Mouse (Mus musculus) adrenal gland, postnatal 14 days (tissue): ENCODE results near the gene Stub1. TPM values are rescaled to one million over a fixed set of nuclear protein-coding genes. Genes with fewer than 3 reads are reported as not detected.

ENCODE experiments used
- DNase-seq: peaks from one replicate; pipeline ENCODE4 v3.0.0; 2021; ENCODE audit warnings: mixed read lengths
- total RNA-seq: library from RNA; stranded (reverse); gene quantifications from 2 replicates; pipeline ENCODE4 v1.2.3, GENCODE M21; 2021

Gene Stub1
- total RNA-seq, 1 experiment from 2014 or later: 149 TPM

DNA sequence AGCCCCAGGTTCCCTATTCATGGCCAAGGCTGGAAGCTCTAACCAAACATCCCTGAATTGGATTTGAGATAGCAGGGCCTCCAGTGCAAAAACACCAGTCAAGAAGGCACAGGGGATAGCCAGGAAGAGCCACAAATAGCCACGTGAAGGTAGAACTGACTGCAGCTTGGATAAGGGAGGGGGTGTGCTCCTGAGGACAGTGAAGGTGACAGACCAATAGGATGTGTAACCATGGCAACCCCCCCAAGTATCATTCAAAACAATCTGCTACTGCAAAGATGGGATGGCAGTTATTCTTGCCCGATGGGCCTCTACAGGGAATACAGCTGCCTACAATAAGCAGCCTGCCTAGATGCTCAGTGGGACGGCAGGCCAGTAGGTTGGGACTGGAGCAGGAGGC is 4.3 kb upstream of the Stub1 start:
- no peak for DNase-seq

DNA sequence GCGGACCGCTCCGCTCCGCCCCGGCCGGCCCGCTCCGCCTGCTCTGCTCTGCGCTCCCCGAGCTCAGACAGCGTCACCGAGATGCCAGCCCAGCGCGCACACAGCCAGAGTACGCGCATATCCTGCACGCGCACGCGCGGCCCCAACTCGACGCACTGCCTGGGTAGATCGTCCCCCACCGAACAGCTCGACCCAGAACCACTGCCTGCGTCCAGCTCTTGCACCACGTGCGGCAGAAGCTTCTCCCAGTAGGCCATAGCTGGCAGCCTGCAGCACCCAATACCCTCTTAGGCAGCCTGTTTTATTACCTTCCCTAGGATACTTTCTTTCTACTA is 3.8 kb upstream of the Stub1 start, which contains the start of gene Rhbdl1:
TSS of gene Rhbdl1 (minus strand) at position 220 of the 335 bp plus-strand sequence.
- peak; percentile 92 for DNase-seq

DNA sequence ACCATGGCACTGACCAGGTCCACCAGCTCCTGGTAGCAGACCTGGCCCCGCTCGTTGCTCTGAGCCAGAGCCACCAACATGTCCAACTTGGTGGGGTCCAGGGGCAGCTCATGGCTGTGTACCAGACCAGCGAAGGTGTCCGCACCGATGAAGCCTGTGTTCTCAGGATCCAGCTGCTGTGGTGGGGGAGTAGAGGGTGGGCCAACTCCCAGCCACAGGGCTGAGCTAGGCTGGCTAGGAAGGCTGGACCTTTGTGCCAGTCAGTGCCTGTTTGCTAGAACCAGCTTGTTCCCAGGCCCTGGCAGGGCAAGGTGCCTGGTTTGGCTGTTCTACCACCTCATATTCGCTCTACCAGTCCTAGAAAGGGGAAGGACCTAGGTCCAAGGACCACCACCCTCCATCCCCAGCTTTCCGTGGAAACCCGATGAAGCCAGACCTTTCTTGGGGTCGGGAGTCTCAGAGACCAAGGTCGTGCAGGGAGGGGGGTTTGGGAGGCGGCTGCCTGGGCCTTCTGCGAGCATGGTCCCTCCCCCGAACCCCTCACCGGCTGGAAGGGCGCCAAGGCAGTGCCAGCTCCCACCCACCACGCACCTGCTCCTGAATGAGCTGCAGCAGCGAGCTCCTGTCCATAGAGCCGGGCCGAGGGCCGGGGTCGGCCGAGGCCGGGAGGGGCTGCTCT is 3.3 kb upstream of the Stub1 start:
- peak; percentile 63 for DNase-seq

DNA sequence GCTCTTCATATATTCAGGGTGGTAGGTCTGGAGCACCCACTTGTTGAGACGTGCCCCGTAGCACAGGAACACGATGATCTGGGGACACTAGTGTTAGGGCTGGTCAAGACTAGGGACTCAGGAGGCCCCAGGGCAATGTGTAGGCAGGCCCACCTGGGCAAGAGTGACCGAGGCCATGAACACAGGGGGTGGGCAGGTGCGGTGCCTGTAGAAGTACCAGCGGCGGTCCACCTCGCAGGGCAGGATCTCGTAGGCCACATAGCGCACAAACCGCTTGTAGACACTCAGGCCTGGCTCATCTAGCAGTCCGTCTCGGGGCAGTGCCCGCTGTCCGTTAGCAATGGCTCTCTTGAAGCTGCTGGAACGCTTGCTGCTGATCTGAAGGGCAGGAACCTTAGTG is 2.6 kb upstream of the Stub1 start:
- DNase-seq: peak; percentile 27

DNA sequence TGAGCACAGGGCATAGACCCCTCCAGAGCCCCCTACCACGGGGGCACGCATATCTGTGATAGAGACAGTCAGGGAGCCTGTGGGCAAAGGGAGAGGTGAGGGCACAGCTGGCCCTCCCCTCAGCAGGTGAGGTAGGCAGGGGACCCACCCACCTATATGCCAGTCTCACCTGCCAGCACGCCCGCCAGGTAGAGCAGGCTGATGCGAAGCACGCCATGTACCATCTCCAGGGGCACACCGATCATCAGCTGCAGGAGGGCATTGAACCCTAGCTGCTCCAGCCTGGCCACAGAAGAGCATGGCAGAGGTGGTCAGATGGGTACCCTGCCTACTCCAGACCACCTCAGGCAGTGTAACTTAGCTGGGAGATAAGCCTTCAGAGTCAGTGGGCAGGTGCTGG is 2.1 kb upstream of the Stub1 start:
- no peak for DNase-seq

DNA sequence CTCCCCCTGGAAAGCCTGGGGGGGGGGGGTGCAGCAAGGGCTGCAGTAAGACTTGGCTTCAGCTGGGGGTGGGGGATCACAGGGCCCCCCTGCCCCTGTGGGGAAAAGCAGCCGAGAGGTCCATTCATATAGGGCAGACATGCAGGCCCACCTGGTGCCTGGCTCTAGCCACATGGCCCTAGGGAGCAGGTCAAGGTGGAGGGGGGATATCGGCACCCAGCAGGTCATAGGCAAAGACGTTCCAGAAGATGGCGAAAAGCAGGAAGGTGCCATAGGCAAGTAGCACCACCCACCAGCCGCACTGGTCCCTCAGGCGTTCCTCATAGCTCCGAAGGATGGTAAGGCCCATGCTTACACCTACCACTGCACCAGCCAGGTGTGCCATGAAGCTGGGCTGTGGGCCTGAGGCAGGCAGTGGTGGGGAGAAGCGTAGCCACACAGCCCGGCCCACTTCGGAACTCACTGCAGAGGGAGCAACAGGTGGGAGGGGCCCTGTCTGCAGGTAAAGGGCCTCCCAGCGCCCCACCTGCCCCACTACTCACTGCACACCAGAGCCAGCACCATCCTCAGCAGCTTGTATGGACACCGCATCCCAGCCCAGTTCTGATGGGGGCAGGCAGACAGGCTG is 1.5 kb upstream of the Stub1 start:
- DNase-seq: no peak

DNA sequence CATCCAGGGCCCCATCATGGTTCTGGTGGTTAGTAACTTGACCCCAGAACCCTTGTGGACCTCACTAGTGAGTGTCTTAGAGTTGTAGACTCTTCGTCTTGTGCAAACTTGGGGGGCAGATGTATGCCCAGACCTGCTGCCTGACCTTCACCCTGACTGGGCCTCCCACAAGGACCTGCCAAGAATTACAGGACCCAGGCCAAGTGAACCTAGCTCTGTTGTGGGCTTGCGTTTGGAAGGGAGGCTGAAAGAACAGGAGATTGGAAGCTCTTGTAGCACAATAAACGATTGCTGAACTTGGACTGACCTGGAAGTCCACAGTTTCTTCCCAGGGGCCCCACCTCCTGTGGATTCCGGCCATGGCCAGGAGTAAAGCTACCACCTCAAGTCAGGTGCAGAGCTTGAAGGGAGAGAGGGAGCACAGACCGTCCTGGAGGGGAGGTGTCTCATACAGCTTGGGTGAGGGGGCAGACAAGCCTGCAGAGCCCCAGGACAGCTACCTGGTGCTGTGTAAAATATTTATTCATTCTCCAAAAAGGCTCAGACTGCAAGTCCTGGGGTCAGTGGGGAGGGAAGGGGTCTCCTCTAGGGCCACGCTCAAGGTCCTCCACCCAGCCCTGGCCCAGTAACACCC is 874 bp upstream of the Stub1 start:
- peak; percentile 58 for DNase-seq

DNA sequence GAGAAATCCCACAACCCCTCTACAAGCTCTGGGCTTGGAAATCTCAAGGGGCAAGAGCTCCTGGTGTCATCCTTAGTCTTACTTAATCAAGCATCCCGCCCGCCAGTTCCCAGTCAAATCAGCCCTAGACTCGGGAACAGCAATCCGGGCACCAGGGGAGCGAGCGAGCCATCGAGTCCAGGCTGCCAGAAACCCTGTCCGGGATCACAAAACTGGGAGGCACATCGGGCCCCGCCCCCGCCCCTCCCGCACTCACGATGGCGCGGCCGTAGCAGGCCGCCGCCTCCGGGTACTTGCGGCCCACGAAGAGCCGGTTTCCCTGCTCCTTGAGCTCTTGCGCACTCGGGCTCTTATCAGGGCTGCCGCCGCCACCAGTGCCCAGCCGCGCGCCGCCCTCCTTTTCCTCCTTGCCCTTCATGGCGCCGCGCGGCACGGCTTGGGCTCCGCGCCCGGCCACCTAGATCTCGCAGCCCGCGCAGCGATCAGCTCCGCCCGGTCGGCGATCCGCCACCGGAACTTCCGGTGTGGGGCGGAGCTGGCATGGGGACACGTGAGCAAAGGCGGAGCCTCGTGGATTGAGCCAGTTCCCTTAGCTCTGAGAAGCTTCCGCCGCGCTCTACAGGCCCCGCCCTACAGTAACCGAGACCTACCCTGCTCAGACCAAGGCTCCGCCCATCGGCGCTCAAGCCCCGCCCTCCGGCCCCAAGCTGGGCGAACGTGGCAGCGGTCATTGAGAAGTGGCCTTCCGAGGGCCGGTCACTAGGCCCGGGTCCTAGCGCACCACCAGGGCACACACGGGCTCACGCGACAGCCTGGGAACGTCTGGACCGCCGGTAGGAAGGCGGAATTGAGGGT is 541 bp downstream of the Stub1 start:
- DNase-seq: peak; percentile 100

DNA sequence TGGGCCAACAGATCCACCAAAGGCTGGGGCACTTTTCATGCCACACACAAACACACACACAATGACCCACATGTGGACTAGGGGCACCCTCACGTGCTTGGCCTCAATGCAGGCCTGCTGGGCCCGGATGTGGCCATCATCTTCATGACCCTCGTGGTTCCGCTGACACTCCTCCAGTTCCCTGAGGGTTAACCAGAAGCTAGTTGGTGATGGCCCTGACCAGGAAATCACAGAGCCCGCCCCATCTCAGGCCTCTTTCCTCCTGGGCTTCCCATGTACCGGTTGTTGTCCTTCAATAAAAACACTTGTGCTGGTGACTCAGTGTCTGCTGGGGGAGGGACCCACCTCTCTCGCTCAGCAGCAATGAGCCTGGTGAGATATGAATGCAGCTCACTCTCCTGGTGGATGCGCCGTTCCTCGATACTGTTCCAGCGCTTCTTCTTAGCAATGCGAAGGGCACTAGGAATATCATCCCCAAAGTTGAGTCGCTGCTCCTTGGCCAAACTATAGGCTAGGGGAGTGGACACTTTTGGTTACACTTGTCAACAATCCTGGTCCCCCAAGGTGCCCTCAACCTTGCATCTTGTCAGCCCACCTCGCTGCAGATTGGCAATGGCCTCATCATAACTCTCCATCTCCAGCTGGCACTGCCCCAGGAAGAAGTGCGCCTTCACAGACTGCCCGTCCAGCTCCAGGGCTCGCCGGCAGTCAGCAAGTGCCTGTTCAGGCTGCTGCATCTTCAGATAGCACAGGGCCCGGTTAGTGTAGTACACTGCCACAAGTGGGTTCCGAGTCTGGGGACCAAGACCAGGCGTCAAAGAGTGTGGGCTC is 1.5 kb downstream of the Stub1 start:
- DNase-seq: peak; percentile 81

DNA sequence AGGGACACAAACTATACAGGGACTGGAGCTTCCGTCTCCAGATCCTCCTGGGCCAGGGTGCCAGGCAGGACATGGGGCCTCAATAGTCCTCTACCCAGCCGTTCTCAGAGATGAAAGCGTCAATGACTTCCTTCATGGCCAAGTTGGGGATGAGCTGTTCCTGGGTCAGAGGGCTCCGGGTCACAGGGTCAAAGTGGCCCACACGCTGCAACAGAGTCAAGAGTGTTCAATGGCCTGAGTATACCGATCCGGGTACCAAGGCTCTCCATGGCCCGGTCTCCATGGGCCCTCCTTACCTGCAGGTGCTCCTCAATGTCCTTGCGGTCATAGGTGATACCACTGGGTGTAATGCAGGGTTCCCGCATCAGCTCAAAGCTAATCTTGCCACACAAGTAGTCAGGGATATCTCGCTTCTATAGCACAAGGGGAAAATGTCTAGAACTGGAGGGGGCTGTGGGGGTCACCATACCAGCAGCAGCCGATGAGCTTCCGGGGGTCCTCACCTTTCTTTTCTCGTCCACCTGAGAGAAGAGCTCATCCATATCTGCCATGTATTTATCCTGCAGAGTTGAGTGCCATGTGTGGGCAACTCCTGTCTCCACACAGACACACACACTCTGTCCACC is 2.3 kb downstream of the Stub1 start:
- no peak for DNase-seq

DNA sequence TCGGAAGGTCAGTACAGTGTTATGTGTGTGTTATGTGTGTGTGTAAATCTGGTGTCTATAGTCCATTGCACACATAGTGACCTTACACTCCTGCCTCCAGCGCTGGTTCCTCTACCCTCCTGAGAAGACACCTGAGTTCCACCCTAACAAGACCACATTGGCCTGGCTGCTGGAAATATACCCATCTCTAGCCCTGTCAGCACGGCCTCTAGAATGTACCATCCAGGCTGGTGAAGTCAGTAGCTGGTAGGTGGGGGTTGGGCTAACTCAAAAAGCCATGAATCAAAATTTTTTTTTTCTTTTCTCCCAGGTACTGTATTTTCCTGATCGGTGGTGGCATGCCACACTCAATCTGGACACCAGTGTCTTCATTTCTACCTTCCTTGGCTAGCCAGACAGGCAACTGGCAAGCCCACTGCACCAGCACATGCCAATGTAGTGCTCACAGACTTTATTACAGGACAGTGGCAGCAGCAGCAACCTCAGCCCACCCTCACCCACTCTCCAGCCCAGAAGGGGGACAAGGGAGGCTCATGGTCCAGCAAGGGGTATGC is 2.9 kb downstream of the Stub1 start:
- no peak for DNase-seq

DNA sequence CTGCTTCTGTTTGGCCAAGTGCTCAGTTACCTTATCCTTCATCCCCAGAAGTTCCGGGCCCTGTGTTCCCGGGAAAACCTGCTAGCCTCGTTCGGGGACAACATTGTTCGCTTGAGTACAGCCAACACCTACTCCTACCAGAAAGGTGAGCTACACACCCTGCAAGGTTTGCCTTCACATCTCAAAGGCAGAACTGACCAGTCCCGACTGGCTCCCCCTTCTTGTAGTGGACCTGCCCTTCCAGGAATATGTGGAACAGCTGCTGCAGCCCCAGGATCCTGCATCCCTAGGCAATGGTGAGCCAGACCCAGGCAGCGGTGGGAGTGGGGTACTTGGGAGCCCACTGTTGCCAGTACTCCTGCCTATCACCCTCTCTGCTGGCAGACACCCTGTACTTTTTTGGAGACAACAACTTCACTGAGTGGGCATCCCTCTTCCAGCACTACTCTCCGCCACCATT is 3.6 kb downstream of the Stub1 start:
- no peak for DNase-seq

DNA sequence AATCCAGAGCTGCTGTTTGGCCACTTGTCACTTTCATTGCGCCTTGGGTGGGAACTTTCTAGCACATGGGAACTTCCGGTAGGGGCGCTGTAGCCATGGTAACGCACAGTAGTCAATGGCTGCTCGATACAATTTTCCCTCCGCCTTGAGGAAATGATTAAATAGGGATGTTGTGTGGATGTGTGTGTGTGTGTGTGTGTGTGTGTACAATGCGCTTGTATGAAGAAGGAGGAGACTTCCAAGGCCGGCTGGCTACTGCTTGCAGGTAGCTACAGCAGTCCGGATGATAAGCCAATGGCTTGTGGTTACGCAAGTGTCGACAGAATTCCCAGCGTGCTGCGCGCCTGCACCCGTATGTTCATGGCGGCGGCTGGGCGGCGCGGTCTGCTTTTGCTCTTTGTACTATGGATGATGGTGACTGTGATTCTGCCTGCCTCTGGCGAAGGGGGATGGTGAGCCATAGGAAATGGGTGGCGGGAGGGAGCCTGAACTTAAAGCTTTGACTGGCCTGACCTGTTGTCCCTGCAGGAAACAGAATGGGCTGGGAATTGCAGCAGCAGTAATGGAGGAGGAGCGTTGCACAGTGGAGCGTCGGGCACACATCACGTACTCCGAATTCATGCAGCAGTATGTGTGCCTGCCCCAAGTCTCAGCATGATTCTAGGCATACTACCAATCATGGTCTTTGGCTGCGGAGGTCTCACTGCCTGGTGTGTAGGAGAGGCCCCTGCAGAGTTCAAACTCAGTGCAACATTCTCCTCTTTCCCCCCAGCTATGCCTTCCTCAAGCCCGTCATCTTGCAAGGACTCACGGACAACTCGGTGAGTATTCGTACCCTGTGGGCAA is 4.3 kb downstream of the Stub1 start, which contains the start of gene Jmjd8:
TSS of gene Jmjd8 (plus strand) at position 156 of the 846 bp plus-strand sequence.
- peak; percentile 87 for DNase-seq

DNA sequence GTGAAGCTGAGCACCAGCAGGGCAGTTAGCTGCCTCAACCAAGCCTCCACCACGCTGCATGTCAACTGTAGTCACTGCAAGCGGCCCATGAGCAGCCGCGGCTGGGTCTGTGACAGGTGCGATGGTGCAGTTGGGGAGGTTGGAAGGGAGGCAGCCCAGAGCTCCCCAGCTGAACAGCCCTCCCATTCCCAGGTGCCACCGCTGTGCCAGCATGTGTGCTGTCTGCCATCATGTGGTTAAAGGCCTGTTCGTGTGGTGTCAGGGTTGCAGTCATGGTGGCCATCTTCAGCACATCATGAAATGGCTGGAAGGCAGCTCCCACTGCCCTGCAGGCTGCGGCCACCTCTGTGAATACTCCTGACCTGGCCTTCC is 5.0 kb downstream of the Stub1 start:
- DNase-seq: no peak

DNA sequence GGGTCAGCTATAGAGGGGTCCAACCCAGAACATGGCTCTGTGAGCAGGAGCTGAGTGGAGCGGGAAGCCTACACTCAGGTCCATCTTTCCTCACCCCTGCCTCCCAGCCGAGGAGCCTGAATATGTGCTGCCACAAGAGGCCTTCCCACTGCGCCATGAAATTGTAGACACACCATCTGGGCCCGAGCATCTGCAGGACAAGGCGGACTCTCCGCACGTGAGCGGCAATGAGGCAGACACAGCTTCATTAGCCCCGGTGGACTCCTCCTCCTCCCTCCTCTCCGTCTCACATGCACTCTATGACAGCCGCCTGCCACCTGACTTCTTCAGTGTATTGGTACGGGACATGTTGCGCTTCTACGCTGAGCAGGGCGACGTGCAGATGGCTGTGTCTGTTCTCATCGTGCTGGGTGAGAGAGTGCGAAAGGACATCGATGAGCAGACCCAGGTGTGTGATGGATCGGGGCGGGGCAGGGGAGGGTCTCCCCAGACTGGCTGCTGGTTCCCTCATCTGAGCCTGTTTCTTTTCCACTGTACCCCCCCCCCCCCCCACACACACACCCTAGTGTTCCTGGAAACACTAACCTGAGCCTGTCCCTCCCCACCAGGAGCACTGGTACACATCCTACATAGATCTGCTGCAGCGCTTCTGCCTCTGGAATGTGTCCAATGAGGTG is 5.5 kb downstream of the Stub1 start:
- DNase-seq: no peak

DNA sequence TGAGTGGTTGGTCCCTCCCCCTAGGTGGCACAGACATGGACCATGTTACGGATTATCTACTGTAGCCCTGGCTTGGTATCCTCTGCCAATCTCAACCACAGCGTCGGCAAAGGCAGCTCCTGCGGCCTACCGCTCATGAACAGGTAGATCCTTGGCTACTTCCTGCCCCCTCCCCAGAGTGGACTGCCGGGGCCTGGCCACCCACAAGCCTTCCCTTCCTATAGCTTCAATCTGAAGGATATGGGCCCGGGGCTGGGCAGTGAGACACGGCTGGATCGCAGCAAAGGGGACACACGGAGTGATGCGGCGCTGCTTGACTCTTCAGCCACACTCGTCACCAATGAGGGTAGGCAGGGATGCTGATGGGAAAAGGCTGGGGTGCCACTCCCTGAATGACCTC is 6.2 kb downstream of the Stub1 start:
- DNase-seq: no peak

DNA sequence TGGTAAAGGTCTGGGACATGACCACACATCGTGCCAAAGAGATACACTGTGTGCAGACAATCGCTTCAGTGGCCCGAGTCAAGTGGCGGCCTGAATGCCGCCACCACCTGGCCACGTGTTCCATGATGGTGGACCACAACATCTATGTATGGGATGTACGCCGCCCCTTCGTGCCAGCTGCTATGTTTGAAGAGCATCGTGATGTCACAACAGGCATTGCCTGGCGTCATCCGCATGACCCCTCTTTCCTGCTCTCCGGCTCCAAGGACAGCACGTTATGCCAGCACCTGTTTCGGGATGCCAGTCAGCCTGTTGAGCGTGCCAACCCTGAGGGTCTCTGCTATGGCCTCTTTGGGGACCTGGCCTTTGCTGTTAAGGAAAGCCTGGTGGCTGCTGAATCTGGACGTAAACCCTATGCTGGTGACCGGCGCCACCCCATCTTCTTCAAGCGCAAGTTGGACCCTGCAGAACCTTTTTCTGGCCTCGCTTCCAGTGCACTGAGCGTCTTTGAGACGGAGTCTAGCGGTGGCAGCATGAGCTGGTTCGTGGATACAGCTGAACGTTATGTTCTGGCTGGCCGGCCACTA is 7.1 kb downstream of the Stub1 start:
- no peak for DNase-seq

DNA sequence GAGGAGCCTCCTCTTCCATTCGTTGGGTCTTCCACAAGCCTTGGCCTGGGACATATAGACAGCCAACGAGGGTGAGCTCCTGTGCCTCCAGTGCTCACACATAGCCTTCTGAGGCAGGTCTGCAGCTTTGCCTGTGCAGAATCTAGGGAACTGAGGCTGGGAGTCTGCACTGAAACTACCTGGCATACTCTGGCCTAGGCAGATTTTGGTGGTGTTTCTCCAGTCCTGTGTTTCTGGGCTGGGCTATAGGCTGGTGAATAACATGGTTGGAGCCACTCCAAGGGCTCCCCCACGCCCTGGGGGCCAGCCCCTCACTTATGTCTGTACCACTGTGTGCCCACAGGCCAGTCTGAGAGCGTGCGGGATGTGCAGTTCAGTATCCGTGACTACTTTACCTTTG is 7.9 kb downstream of the Stub1 start:
- no peak for DNase-seq
